Mouse (Mus musculus) heart, embryonic 16.5 days (tissue): Measurements from ENCODE around the gene Klf12. TPM values are rescaled to one million over a fixed set of nuclear protein-coding genes. Genes with fewer than 3 reads are reported as not detected.

Experiments
- ATAC-seq: fragments of 200-750 bp; cut with Nextera tagmentation; replicated peaks from 2 replicates; pipeline ENCODE4 v1.8.0; 2017; ENCODE audit warnings: moderate number of reproducible peaks; ENCODE audit not compliant: insufficient read depth, low FRiP score; ENCODE audit errors: extremely low read depth
- H3K27ac ChIP-seq: fragments of 300-500 bp; sonication (generic); 2 replicates; pipeline ENCODE4 v1.5.1; 2014; ENCODE audit warnings: mild to moderate bottlenecking, low read length, control low read depth, moderate library complexity
- H3K27me3 ChIP-seq: fragments of 300-500 bp; sonication (generic); 2 replicates; pipeline ENCODE4 v1.6.1; 2014; ENCODE audit warnings: low read length, mixed read lengths; ENCODE audit not compliant: control insufficient read depth, insufficient read depth
- H3K36me3 ChIP-seq: fragments of 300-500 bp; sonication (generic); 2 replicates; pipeline ENCODE4 v1.6.1; 2014; ENCODE audit not compliant: control insufficient read depth, insufficient read depth
- H3K4me1 ChIP-seq: fragments of 300-500 bp; sonication (generic); 2 replicates; pipeline ENCODE4 v1.6.1; 2014; ENCODE audit warnings: low read length, mixed read lengths; ENCODE audit not compliant: control insufficient read depth, insufficient read depth
- H3K4me2 ChIP-seq: fragments of 300-500 bp; sonication (generic); 2 replicates; pipeline ENCODE4 v1.6.1; 2014; ENCODE audit warnings: low read depth, mild to moderate bottlenecking, control low read depth, low read length
- H3K4me3 ChIP-seq: fragments of 300-500 bp; sonication (generic); 2 replicates; pipeline ENCODE4 v1.5.1; 2014; ENCODE audit warnings: mild to moderate bottlenecking, control low read depth, low read length
- H3K9ac ChIP-seq: fragments of 300-500 bp; sonication (generic); 2 replicates; pipeline ENCODE4 v1.6.1; 2014; ENCODE audit warnings: low read length, control low read depth
- H3K9me3 ChIP-seq: fragments of 300-500 bp; sonication (generic); replicated peaks from 2 replicates; pipeline ENCODE4 v1.6.1; 2016; ENCODE audit warnings: low read length; ENCODE audit not compliant: control insufficient read depth
- WGBS: fragments of 180-500 bp; shearing (Covaris S2); extraction: QIAGEN DNeasy Blood & Tissue Kit; methylation state at CpG from one replicate; pipeline ENCODE4 v1.1.7; 2014; 5-methylcytosine and 5-hydroxymethylcytosine counted together
- polyA plus RNA-seq: library from polyadenylated mRNA; unstranded; fragments of >200 nt; fragmentation: Nextera tagmentation; extraction: Ambion mirVana; gene quantifications from 2 replicates; pipeline ENCODE4 v1.2.1, GENCODE M21; 2015

Klf12 gene
- polyA plus RNA-seq, 1 experiment from 2014 or later = 5.9 TPM

DNA sequence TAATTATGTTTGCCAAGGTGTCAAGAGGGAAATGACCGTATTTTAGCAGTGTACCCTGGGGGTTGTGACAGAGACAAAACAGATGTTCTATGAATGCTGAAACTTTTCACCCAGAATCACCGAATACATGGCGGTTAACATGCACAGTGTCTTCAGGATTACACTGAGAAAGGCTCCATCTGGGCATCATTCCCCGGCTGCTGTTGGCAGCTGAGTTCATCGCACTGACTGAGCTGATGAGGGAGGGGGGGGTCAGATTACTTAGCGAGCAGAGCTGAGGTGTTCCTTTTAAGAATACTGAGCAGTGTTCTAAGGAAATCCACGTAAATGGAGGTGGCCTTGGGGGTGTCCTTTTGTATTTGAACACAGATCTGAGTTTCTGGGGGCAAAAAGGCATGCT lies 301.0 kb downstream of the Klf12 start:
- Histone ChIP-seq H3K4me3 (no peak overlapping the region), H3K4me2 (no peak overlapping the region), H3K9ac (no peak overlapping the region), H3K27ac (no peak overlapping the region), H3K36me3 (0 out of 2 replicates have a peak, but pooled peaks cover 4% of the 10 kb centered on the region), H3K9me3 (no peaks in the 10 kb centered on the region; the same call in 1 of the 2 replicates), H3K27me3 (no peaks in the 10 kb centered on the region), H3K4me1 (no peaks in the 10 kb centered on the region)
- no peak for ATAC-seq
- WGBS = 55% methylated on average over 7 of the region's 7 CpGs

- Histone ChIP-seq H3K9me3 (no peaks in the 10 kb centered on the region), H3K4me2 (no peak overlapping the region), H3K4me1 (no peaks in the 10 kb centered on the region), H3K4me3 (no peak overlapping the region), H3K27me3 (no peaks in the 10 kb centered on the region), H3K9ac (no peak overlapping the region), H3K36me3 (no peaks in the 10 kb centered on the region), H3K27ac (no peak overlapping the region)
- WGBS = 73% methylated on average over 3 of the region's 3 CpGs
- no peak for ATAC-seq
Measured at GRCm38 (mm10) chr14:99981209-99981608, 303.3 kb downstream of the Klf12 start.

GRCm38 (mm10) chr14:99967920-99968319 lies 316.6 kb downstream of the Klf12 start:
- Histone ChIP-seq H3K27ac (no peak overlapping the region), H3K9ac (no peak overlapping the region), H3K4me1 (no peaks in the 10 kb centered on the region), H3K9me3 (no peaks in the 10 kb centered on the region), H3K27me3 (no peaks in the 10 kb centered on the region), H3K36me3 (no peaks in the 10 kb centered on the region), H3K4me3 (no peak overlapping the region), H3K4me2 (no peak overlapping the region)
- ATAC-seq = no peak
- WGBS = 76% methylated on average over 4 of the region's 4 CpGs

GRCm38 (mm10) chr14:99960500-99961229 lies 323.8 kb downstream of the Klf12 start:
- Histone ChIP-seq H3K27me3 (no peaks in the 10 kb centered on the region), H3K36me3 (no peaks in the 10 kb centered on the region), H3K27ac (no peak overlapping the region), H3K4me1 (no peaks in the 10 kb centered on the region), H3K4me2 (no peak overlapping the region), H3K9ac (no peak overlapping the region), H3K4me3 (no peak overlapping the region), H3K9me3 (no peaks in the 10 kb centered on the region)
- WGBS = 74% methylated on average over 10 of the region's 10 CpGs
- no peak for ATAC-seq

DNA sequence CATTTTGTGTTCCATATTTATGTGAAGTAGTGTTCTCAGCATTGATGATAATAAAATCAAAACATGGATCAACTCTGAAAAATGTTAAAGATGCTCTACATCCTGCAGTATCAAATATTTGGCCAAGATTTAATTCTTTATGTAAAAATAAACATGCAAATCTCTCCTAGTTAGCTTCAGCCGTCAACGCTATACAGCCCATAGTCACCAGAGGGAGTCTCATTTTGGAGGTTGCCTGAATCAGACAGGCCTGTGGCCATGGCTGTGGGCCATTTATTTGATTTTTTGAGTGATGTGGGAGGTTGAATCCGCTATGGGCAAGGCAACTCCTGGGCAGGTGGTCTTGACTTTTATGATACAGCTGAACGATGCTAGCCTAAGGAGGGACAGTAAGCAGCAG lies 329.3 kb downstream of the Klf12 start:
- Histone ChIP-seq H3K36me3 (no peaks in the 10 kb centered on the region), H3K4me3 (no peak overlapping the region), H3K27me3 (no peaks in the 10 kb centered on the region), H3K4me1 (no peaks in the 10 kb centered on the region), H3K4me2 (no peak overlapping the region), H3K9ac (no peak overlapping the region), H3K9me3 (no peaks in the 10 kb centered on the region), H3K27ac (no peak overlapping the region)
- WGBS = 89% methylated on average over 4 of the region's 4 CpGs
- no peak for ATAC-seq

DNA sequence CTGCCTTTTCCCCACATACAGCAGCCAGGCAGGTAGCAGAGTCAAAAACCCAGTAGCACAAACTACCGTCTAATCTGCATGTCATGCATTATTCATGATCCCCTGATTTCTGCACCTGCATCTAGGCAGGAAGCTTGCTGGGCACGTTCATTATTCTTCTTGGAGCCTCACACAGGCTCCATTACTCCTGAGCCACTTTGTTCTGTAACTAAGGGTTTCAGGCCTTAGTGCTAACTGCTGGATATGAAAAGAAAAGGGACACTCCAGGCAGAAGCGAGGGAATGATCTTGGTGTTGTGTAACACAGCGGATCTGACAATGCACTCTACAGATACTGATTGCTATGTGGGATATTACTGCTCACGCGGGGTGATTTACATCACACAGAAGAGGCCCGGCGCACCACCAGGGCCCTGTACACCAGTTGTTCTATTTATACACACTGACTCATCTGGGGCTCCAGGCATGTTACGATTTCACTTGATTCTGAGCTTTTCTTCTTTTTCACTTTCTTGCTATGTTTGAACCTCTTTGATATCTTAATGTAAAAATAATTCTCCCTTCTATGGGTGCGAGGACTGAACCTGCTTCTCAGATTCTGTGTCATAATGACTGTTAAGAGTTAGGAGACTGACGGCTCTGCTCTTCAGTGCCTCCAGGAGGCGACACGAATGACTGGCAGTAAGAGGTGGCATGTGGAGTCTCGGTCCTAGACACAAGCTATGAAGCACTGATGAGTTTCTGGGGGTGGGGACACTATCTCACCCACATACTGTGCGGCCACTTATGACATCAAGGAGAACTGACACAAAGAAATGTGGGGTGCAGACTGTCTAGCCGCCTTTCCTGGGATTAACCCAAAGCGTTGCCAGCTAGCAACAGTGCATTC lies 340.0 kb downstream of the Klf12 start:
- no peak for ATAC-seq
- peak overlapping the region; percentile 13; the same call in 1 of the 2 replicates for H3K4me2 ChIP-seq
- H3K4me3 ChIP-seq = no peak overlapping the region
- no peak overlapping the region for H3K9ac ChIP-seq
- no peaks in the 10 kb centered on the region for H3K36me3 ChIP-seq
- whole genome bisulfite sequencing = 53% methylated on average over 17 of the region's 17 CpGs
- H3K27ac ChIP-seq = no peak overlapping the region
- no peaks in the 10 kb centered on the region for H3K27me3 ChIP-seq
- peaks cover 23% of the 10 kb centered on the region for H3K4me1 ChIP-seq
- H3K9me3 ChIP-seq = no peaks in the 10 kb centered on the region

DNA sequence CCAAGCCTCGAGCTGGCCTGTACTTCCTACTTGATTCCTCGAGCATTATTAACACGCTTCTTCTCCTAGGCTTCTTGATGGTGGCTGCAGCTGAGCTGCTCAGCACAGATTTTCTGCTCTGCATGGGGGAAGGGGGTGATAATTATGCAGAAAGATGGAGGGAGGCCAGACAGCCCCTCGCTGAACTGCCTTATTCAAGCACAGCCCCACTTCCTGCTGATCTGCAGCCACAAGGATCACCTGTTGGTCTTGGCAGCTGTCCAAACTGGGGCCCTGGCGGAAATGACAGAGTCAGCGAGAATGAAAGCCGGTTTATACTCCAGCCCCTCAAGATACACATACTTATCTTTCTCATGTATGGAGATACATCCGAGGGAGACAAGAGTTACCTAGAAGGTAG lies 341.3 kb downstream of the Klf12 start:
- Histone ChIP-seq H3K27ac (peak overlapping the region; percentile 52), H3K9ac (peak overlapping the region; percentile 18; the same call in 1 of the 2 replicates), H3K9me3 (no peaks in the 10 kb centered on the region), H3K4me2 (peak overlapping the region; percentile 33; the same call in 1 of the 2 replicates), H3K4me3 (no peak overlapping the region), H3K27me3 (no peaks in the 10 kb centered on the region), H3K36me3 (no peaks in the 10 kb centered on the region), H3K4me1 (peaks cover 23% of the 10 kb centered on the region)
- peak; percentile 86 for ATAC-seq
- 11% methylated on average over 8 of the region's 8 CpGs for WGBS

DNA sequence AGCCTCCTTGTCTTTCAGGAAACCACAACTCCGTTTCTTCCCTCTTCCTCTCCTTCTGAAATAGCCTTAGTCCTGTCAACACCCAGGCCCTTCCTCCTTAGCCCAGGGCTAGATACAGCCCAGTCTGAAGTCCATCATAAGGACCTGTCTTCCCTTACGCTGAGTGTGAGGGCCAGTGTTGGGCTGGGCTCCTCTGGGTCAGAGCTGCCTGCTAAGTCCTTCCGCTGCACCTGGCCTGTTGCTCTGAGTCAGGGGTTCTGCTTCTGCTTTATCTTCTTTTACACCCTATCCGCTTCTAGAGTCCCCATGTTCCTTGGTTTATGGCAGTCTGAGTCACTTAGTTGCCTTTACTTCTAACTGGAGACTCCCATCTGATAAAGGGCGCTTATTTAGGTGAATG lies 351.0 kb downstream of the Klf12 start:
- no peak overlapping the region for H3K4me3 ChIP-seq
- no peak for ATAC-seq
- WGBS = 65% methylated on average over 5 of the region's 5 CpGs

GRCm38 (mm10) chr14:99931879-99932278 lies 352.6 kb downstream of the Klf12 start:
- Histone ChIP-seq H3K27ac (no peak overlapping the region), H3K4me3 (no peak overlapping the region), H3K9ac (no peak overlapping the region), H3K9me3 (no peaks in the 10 kb centered on the region), H3K36me3 (no peaks in the 10 kb centered on the region), H3K27me3 (no peaks in the 10 kb centered on the region), H3K4me1 (no peaks in the 10 kb centered on the region), H3K4me2 (no peak overlapping the region)
- WGBS = 8% methylated on average over 4 of the region's 4 CpGs
- no peak for ATAC-seq

More for the DNA sequence above, 351.0 kb downstream of the Klf12 start:
- no peaks in the 10 kb centered on the region for H3K36me3 ChIP-seq
- H3K4me2 ChIP-seq = no peak overlapping the region
- H3K27ac ChIP-seq = no peak overlapping the region
- H3K4me1 ChIP-seq = no peaks in the 10 kb centered on the region
- no peak overlapping the region for H3K9ac ChIP-seq
- H3K27me3 ChIP-seq = no peaks in the 10 kb centered on the region
- no peaks in the 10 kb centered on the region for H3K9me3 ChIP-seq
